Mouse (Mus musculus) liver, postnatal 0 days (tissue): ENCODE results near the gene Chsy1. TPM values are rescaled to one million over a fixed set of nuclear protein-coding genes. Genes with fewer than 3 reads are reported as not detected.
A peak's percentile ranks its signal among the peaks of the same experiment; 100 is the strongest.

Experiments
- ATAC-seq: fragments of 200-750 bp; cut with Nextera tagmentation; 2 replicates; pipeline ENCODE4 v1.8.0; 2017; ENCODE audit warnings: mild to moderate bottlenecking, moderate library complexity
- DNase-seq: peaks from one replicate; pipeline ENCODE4 v3.0.0-alpha.2; 2016
- H3K27ac ChIP-seq: fragments of 300-500 bp; sonication (generic); 2 replicates; pipeline ENCODE4 v1.5.1; 2014; ENCODE audit warnings: antibody characterized with exemption, moderate library complexity, mild to moderate bottlenecking, low read depth
- H3K27me3 ChIP-seq: fragments of 300-500 bp; sonication (generic); 2 replicates; pipeline ENCODE4 v1.6.1; 2014; ENCODE audit warnings: low read length, control low read depth, mixed read lengths; ENCODE audit not compliant: insufficient read depth
- H3K36me3 ChIP-seq: fragments of 300-500 bp; sonication (generic); replicated peaks from 2 replicates; pipeline ENCODE4 v1.6.1; 2014; ENCODE audit warnings: mild to moderate bottlenecking, control low read depth, low read length, moderate library complexity, mixed read lengths; ENCODE audit not compliant: insufficient read depth
- H3K4me1 ChIP-seq: fragments of 300-500 bp; sonication (generic); 2 replicates; pipeline ENCODE4 v1.6.1; 2014; ENCODE audit warnings: antibody characterized with exemption, mild to moderate bottlenecking, control low read depth; ENCODE audit not compliant: insufficient read depth
- H3K4me2 ChIP-seq: fragments of 300-500 bp; sonication (generic); 2 replicates; pipeline ENCODE4 v1.6.1; 2014; ENCODE audit warnings: low read depth, mild to moderate bottlenecking, low read length, moderate library complexity, mixed read lengths
- H3K4me3 ChIP-seq: fragments of 300-500 bp; sonication (generic); 2 replicates; pipeline ENCODE4 v1.5.1; 2014; ENCODE audit warnings: low read depth, low read length
- H3K9ac ChIP-seq: fragments of 300-500 bp; sonication (generic); replicated peaks from 2 replicates; pipeline ENCODE4 v1.6.1; 2014; ENCODE audit warnings: mild to moderate bottlenecking, moderate library complexity
- H3K9me3 ChIP-seq: fragments of 300-500 bp; sonication (generic); 2 replicates; pipeline ENCODE4 v1.6.1; 2016; ENCODE audit warnings: mild to moderate bottlenecking, control low read depth, low read length, mixed read lengths
- CTCF ChIP-seq: sonication (generic); IDR thresholded peaks from 2 replicates; pipeline ENCODE4 v1.5.1; 2016; ENCODE audit warnings: antibody characterized with exemption, low read depth
- EP300 ChIP-seq: IDR thresholded peaks from 2 replicates; pipeline ENCODE4 v1.6.1; 2016; ENCODE audit warnings: antibody characterized with exemption, low read depth, mild to moderate bottlenecking
- WGBS: fragments of 180-500 bp; shearing (Covaris S2); extraction: QIAGEN DNeasy Blood & Tissue Kit; methylation state at CpG from one replicate; pipeline ENCODE4 v1.1.7; 2014; ENCODE audit not compliant: insufficient replicate concordance; 5-methylcytosine and 5-hydroxymethylcytosine counted together
- polyA plus RNA-seq: library from polyadenylated mRNA; unstranded; fragments of >200 nt; fragmentation: Nextera tagmentation; extraction: Ambion mirVana; gene quantifications from 2 replicates; pipeline ENCODE4 v1.2.1, GENCODE M21; 2015

Gene Chsy1
- polyA plus RNA-seq, 1 experiment from 2014 or later = 5.0 TPM

DNA sequence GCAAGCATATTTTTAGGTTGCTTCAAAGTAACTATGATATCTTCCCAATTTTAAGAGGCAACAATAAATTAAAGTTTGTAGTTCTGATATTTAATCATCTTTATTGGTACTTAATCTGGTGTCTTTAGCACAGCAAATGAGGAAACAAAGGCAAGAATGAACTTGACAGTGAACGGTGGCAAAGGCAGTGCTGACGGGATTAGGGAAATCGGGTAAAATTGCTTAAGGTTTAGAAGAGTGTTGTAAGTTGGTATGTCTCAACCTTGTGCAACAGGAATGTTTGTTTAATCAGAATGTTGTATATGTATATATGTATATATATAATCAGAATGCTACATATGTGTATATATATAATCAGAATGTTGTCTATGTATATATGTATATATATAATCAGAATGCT lies 24.8 kb downstream of the Chsy1 start:
- H3K36me3 ChIP-seq = peaks cover under 1% of the 10 kb centered on the region
- TF ChIP-seq CTCF (no peak), EP300 (no peak; the same call in 1 of the 2 replicates)
- H3K9ac ChIP-seq = no peak overlapping the region
- H3K9me3 ChIP-seq = no peaks in the 10 kb centered on the region
- H3K4me2 ChIP-seq = no peak overlapping the region
- 83% methylated on average over 3 of the region's 3 CpGs for WGBS
- ATAC-seq (no peak), DNase-seq (no peak)
- H3K4me1 ChIP-seq = peaks cover 25% of the 10 kb centered on the region
- H3K4me3 ChIP-seq = no peak overlapping the region
- H3K27ac ChIP-seq = no peak overlapping the region
- H3K27me3 ChIP-seq = no peaks in the 10 kb centered on the region

DNA sequence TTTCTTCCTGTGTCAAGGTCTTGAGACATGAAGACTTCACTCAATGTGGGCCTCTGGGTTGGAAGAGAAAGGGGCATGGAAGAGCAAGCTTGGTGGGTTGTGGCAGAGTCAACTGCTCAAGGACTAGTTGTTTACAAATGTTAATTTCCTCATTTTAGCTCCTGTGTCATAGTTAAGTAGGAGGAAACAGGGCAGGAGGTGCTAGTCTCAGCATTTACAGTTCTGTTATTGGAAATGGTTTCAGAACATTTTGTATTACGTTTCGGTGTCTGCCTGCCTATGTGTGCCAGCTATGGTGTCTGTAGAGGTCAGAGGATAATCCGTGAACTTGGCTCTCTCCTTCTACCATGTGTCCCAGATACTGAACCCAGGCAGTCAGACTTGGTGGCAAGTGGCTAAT lies 26.3 kb downstream of the Chsy1 start:
- no peak for TF ChIP-seq CTCF
- no peak for TF ChIP-seq EP300
- Histone ChIP-seq H3K27me3 (no peaks in the 10 kb centered on the region), H3K9me3 (no peaks in the 10 kb centered on the region), H3K36me3 (peaks cover 2% of the 10 kb centered on the region), H3K9ac (no peak overlapping the region), H3K27ac (peak overlapping the region; percentile 76), H3K4me2 (no peak overlapping the region), H3K4me3 (no peak overlapping the region), H3K4me1 (peaks cover 35% of the 10 kb centered on the region)
- no peak for DNase-seq
- 47% methylated on average over 3 of the region's 3 CpGs for WGBS
- ATAC-seq = peak; percentile 62

DNA sequence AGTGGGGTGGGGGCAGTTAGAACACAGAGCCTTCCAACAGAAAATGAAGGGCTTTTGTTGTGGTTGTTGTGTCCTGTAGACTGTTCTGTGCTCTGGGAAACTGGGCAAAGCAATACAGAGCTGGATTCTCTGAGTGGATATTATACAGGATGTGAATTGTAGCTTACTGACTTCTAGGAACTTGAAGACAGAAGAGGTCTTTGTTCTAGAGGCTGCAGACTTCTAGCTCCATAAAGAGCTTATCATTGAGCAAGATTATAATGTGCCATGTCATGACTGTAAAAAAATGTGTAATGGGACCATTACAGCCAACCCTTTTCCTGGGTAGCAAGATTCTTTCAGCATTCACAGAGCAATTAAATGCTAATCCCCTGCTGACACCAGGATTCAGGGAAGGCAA lies 26.9 kb downstream of the Chsy1 start:
- ATAC-seq = no peak
- H3K9me3 ChIP-seq = no peaks in the 10 kb centered on the region
- TF ChIP-seq CTCF = no peak
- TF ChIP-seq EP300 = no peak
- peaks cover 35% of the 10 kb centered on the region for H3K4me1 ChIP-seq
- 0 out of 2 replicates have a peak overlapping the region, but pooled peaks have one; percentile 6 for H3K4me2 ChIP-seq
- H3K9ac ChIP-seq = no peak overlapping the region
- H3K27ac ChIP-seq = peak overlapping the region; percentile 76
- DNase-seq = no peak
- no peaks in the 10 kb centered on the region for H3K27me3 ChIP-seq
- H3K36me3 ChIP-seq = peaks cover 2% of the 10 kb centered on the region
- H3K4me3 ChIP-seq = no peak overlapping the region

DNA sequence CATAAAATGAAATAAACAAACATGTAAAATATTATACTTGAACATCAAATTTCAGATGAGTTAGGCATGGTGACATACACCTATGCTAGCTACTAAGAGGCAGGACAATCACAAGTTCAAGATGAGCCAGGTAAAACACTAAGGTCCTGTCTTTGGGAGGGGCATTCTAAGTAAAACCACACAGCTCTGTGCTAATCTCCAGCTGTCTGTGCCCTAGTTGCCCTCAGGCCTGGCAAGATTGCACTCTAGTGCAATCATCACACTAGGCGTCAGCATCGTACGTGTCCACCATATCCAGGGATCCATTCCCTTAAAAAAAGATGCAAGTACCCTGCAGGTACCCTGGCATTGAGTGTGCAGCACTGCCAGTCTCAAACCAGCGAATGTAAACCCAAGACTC lies 28.0 kb downstream of the Chsy1 start:
- 64% methylated on average over 4 of the region's 4 CpGs for WGBS
- Histone ChIP-seq H3K4me2 (no peak overlapping the region), H3K4me1 (peaks cover 35% of the 10 kb centered on the region), H3K9me3 (no peaks in the 10 kb centered on the region), H3K27me3 (no peaks in the 10 kb centered on the region), H3K9ac (no peak overlapping the region), H3K4me3 (no peak overlapping the region), H3K27ac (no peak overlapping the region), H3K36me3 (peaks cover 2% of the 10 kb centered on the region)
- ATAC-seq (peak; percentile 43; the same call in 1 of the 2 replicates), DNase-seq (no peak)
- no peak for TF ChIP-seq CTCF
- TF ChIP-seq EP300 = no peak

DNA sequence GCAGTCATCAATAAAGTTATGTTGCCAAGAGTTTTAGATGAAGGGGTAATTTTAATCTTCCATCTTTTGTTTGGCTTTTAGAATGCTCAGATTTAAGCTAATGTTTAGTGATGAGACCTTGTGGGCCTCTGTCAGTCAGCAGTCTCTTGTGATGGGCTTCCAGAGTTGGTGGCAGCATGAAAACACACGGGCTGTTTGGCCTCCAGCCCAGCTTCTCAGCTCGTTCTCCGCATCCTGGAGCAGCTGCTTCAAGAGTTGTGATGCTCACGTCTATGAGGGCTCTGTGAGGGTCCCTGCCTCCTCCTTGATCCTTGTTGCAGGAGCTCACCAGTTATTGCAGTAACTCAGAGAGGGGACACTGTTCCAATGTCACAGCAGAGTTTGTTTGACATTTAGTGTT lies 29.0 kb downstream of the Chsy1 start:
- ATAC-seq = no peak
- no peaks in the 10 kb centered on the region for H3K9me3 ChIP-seq
- H3K27ac ChIP-seq = no peak overlapping the region
- WGBS = 68% methylated on average over 4 of the region's 4 CpGs
- no peak overlapping the region for H3K9ac ChIP-seq
- peaks cover 2% of the 10 kb centered on the region for H3K36me3 ChIP-seq
- no peak for TF ChIP-seq CTCF
- no peak for TF ChIP-seq EP300
- no peaks in the 10 kb centered on the region for H3K27me3 ChIP-seq
- H3K4me1 ChIP-seq = peaks cover 35% of the 10 kb centered on the region
- H3K4me3 ChIP-seq = no peak overlapping the region
- H3K4me2 ChIP-seq = no peak overlapping the region
- DNase-seq = no peak

DNA sequence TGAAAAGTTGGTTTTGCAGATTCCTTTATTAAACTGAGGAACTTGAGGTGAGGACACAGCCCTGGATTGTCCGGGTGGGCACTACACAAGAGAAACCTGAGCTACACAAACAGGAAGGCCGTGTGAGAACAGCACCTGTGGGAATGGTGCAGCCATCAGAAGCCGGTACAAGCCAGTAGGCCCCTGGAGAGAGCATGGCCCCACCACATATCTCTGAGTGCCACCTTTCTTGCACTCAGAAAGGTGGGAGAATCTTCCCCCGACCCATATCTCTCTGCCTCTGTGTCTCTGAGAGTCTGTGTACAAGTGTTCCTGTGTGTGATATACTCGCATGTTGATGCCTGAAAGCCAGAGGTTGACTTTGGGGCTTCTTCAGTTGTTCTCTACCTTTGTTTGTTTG lies 29.6 kb downstream of the Chsy1 start:
- Histone ChIP-seq H3K4me2 (no peak overlapping the region), H3K27me3 (no peaks in the 10 kb centered on the region), H3K4me1 (peaks cover 35% of the 10 kb centered on the region), H3K36me3 (peaks cover 2% of the 10 kb centered on the region), H3K4me3 (no peak overlapping the region), H3K27ac (no peak overlapping the region), H3K9me3 (no peaks in the 10 kb centered on the region), H3K9ac (no peak overlapping the region)
- 69% methylated on average over 5 of the region's 5 CpGs for WGBS
- no peak for DNase-seq
- TF ChIP-seq EP300 = no peak
- TF ChIP-seq CTCF = no peak
- no peak for ATAC-seq

DNA sequence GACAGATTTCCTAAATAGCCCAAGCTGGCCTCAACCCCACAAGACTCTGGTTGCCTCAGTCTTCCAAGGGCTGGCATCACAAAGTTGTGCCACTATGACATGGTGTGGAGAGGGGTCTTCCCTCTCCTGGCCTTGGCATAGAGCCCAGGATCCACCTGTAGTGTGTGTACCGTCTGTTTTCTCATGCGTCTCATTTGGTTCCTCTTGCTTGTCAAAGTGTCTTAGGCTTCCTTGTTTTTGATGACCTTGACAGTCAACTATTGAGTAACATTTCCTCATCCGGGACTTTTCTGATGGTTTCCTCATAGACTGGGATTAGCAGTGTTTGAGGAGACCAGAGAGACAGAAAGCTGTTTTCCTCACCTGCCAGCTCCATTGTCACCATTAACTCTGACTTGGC lies 30.8 kb downstream of the Chsy1 start:
- ATAC-seq (peak; percentile 20; the same call in 1 of the 2 replicates), DNase-seq (no peak)
- 43% methylated on average over 3 of the region's 3 CpGs for WGBS
- Histone ChIP-seq H3K4me1 (peaks cover 30% of the 10 kb centered on the region), H3K4me2 (no peak overlapping the region), H3K27ac (peak overlapping the region; percentile 36; the same call in 1 of the 2 replicates), H3K27me3 (no peaks in the 10 kb centered on the region), H3K9ac (no peak overlapping the region), H3K36me3 (peaks cover 2% of the 10 kb centered on the region), H3K4me3 (no peak overlapping the region), H3K9me3 (no peaks in the 10 kb centered on the region)
- TF ChIP-seq EP300 (no peak), CTCF (no peak)
